25 mouse cellular contexts compared by ENCODE assay signal in the genomic region with DNA sequence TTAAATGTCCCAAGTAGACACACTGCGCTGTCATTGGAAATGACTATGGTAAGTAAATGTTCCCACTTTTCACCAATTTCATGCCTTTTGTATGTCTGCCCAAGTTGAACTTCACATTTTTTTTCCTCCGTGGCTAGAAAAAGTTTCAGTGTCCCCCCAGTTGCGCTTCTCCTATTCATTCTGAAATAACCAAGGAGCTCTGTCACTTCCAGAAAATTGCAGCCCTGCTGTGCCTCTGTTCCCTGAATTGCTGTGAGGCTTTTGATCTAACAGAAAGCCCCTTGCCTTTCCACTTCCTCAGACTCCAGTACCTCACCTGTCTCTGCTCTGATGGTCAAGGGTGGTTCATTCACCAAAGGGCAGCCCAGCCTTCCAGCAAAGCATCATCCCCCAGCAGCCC. TPM values are rescaled to one million over a fixed set of nuclear protein-coding genes. Genes with fewer than 3 reads are reported as not detected.
DNase-seq lines count a peak whose midpoint lies in the region; ATAC-seq and TF ChIP-seq lines count a peak whose summit lies in the region.
"Had no signal": no experiment of that assay in that cellular context is flagged by ENCODE, and none has a peak within 500 bp of the region (broad histone marks: within the 10 kb centered on the region; RNA-seq: fewer than 3 reads in every experiment).

No protein-coding gene starts in this region.

- H3K4me1 ChIP-seq in kidney, adult 2 months (ENCODE audit: control insufficient read depth, insufficient read depth, low read length) = no peaks in the 10 kb centered on the region
- no peaks in the 10 kb centered on the region for H3K4me1 ChIP-seq in kidney, embryonic 16.5 days (ENCODE audit: insufficient read depth, low read length)
- peaks cover 13% of the 10 kb centered on the region for H3K4me1 ChIP-seq in spleen, adult 2 months (ENCODE audit: control insufficient read depth, insufficient read depth, insufficient read length)
- H3K4me1 ChIP-seq in midbrain, embryonic 14.5 days (ENCODE audit: control insufficient read depth, insufficient read depth, low read length) = no peaks in the 10 kb centered on the region
- H3K4me1 ChIP-seq: embryonic facial prominence, embryonic 10.5 days; embryonic facial prominence, embryonic 12.5 days; forebrain, embryonic 13.5 days; forebrain, embryonic 15.5 days had no signal

- no peaks in the 10 kb centered on the region for H3K27me3 ChIP-seq in kidney, adult 2 months (replicated peaks; ENCODE audit: control insufficient read depth, insufficient read depth, low read length)
- H3K27me3 ChIP-seq in kidney, embryonic 16.5 days (ENCODE audit: insufficient read depth, low read length) = no peaks in the 10 kb centered on the region
- no peaks in the 10 kb centered on the region for H3K27me3 ChIP-seq in spleen, adult 2 months (ENCODE audit: control insufficient read depth, insufficient read depth, low read length)
- no peaks in the 10 kb centered on the region for H3K27me3 ChIP-seq in midbrain, embryonic 14.5 days (ENCODE audit: control insufficient read depth, insufficient read depth, low read length)
- H3K27me3 ChIP-seq: CH12.LX; embryonic facial prominence, embryonic 12.5 days; forebrain, embryonic 13.5 days; forebrain, embryonic 15.5 days had no signal

- no peak for DNase-seq in kidney, adult 2 months
- DNase-seq in spleen, adult 2 months (ENCODE audit: low read depth in 1 of 2, low spot score in 2 of 2) = no peak
- no peak for DNase-seq in spleen, postnatal 4 days (ENCODE audit: low spot score in 2 of 2)
- DNase-seq in midbrain, embryonic 14.5 days = no peak
- no peak for DNase-seq in testis, postnatal 10 days (ENCODE audit: low spot score)
- DNase-seq: adrenal gland, adult 2 months; adrenal gland, postnatal 10 days; adrenal gland, postnatal 25 days; B cell, adult 2 months; cerebellum, adult 11 months; cerebellum, adult 18-20 months; cerebellum, adult 8-10 months; cerebellum, adult 9-11 months; cerebellum, postnatal 14 days; cerebellum, postnatal 36 days had no signal

- H3K27ac ChIP-seq in kidney, adult 2 months (ENCODE audit: insufficient read depth, low read depth, low read length) = peak overlapping the region; percentile 82
- no peak overlapping the region for H3K27ac ChIP-seq in kidney, embryonic 16.5 days (ENCODE audit: low read length)
- H3K27ac ChIP-seq in spleen, adult 2 months (ENCODE audit: insufficient read depth, low read length) = peak overlapping the region; percentile 37; the same call in 1 of the 2 replicates
- no peak overlapping the region for H3K27ac ChIP-seq in midbrain, embryonic 14.5 days (replicated peaks; ENCODE audit: low read depth, low read length)
- H3K27ac ChIP-seq: embryonic facial prominence, embryonic 10.5 days; embryonic facial prominence, embryonic 12.5 days; forebrain, embryonic 13.5 days; forebrain, embryonic 15.5 days had no signal

- TF ChIP-seq CTCF in kidney, adult 2 months (conservative IDR thresholded peaks at IDR 0.05; ENCODE audit: insufficient read depth, insufficient read length, low read depth, low read length) = no peak
- no peak for TF ChIP-seq CTCF in spleen, adult 2 months (IDR thresholded peaks at IDR 0.05; ENCODE audit: extremely low read depth, insufficient read depth, insufficient read length, insufficient replicate concordance)

- no peaks in the 10 kb centered on the region for H3K9me3 ChIP-seq in kidney, embryonic 16.5 days (ENCODE audit: low read length)
- no peaks in the 10 kb centered on the region for H3K9me3 ChIP-seq in midbrain, embryonic 14.5 days (ENCODE audit: control insufficient read depth, low read length)
- H3K9me3 ChIP-seq: embryonic facial prominence, embryonic 10.5 days; embryonic facial prominence, embryonic 12.5 days; forebrain, embryonic 13.5 days; forebrain, embryonic 15.5 days; G1E had no signal

- H3K9ac ChIP-seq in kidney, embryonic 16.5 days (replicated peaks; ENCODE audit: low read length) = no peak overlapping the region
- no peak overlapping the region for H3K9ac ChIP-seq in midbrain, embryonic 14.5 days (replicated peaks; ENCODE audit: low read length)
- H3K9ac ChIP-seq: embryonic facial prominence, embryonic 12.5 days; forebrain, embryonic 13.5 days; forebrain, embryonic 15.5 days had no signal

- WGBS in kidney, adult 2 months = 83% methylated on average over 3 of the region's 3 CpGs
- WGBS in kidney, embryonic 16.5 days = 89% methylated on average over 3 of the region's 3 CpGs
- 68% methylated on average over 3 of the region's 3 CpGs for WGBS in spleen, adult 2 months
- WGBS in midbrain, embryonic 14.5 days = 41% methylated on average over 3 of the region's 3 CpGs

- no peaks in the 10 kb centered on the region for H3K36me3 ChIP-seq in kidney, adult 2 months (ENCODE audit: control insufficient read depth, insufficient read depth, low read length)
- H3K36me3 ChIP-seq in kidney, embryonic 16.5 days (ENCODE audit: insufficient read depth, low read length) = no peaks in the 10 kb centered on the region
- H3K36me3 ChIP-seq in spleen, adult 2 months (ENCODE audit: control insufficient read depth, insufficient read depth, low read length) = peaks cover 9% of the 10 kb centered on the region
- H3K36me3 ChIP-seq in midbrain, embryonic 14.5 days (ENCODE audit: control insufficient read depth, insufficient read depth, low read length) = no peaks in the 10 kb centered on the region
- H3K36me3 ChIP-seq: embryonic facial prominence, embryonic 10.5 days; embryonic facial prominence, embryonic 12.5 days; forebrain, embryonic 15.5 days; G1E had no signal

- H3K4me3 ChIP-seq in kidney, adult 2 months (ENCODE audit: insufficient read depth, low read depth, low read length) = no peak overlapping the region
- no peak overlapping the region for H3K4me3 ChIP-seq in kidney, embryonic 16.5 days (ENCODE audit: low read length)
- no peak overlapping the region for H3K4me3 ChIP-seq in spleen, adult 2 months (ENCODE audit: extremely low read depth, insufficient read depth, insufficient read length)
- no peak overlapping the region for H3K4me3 ChIP-seq in midbrain, embryonic 14.5 days (replicated peaks; ENCODE audit: low read depth, low read length)
- H3K4me3 ChIP-seq: embryonic facial prominence, embryonic 10.5 days; embryonic facial prominence, embryonic 12.5 days; forebrain, embryonic 13.5 days; forebrain, embryonic 15.5 days had no signal

- no peak for ATAC-seq in kidney, embryonic 16.5 days (ENCODE audit: low FRiP score, low TSS enrichment)
- ATAC-seq in granulocyte monocyte progenitor cell, adult 5-6 weeks (replicated peaks; ENCODE audit: poor library complexity, severe bottlenecking) = peak; percentile 59
- peak; percentile 37; the same call in 1 of the 2 replicates for ATAC-seq in megakaryocyte progenitor cell, adult 5-6 weeks (replicated peaks; ENCODE audit: poor library complexity)
- no peak for ATAC-seq in midbrain, embryonic 14.5 days (ENCODE audit: low FRiP score, low TSS enrichment)
- ATAC-seq: forebrain, embryonic 13.5 days; forebrain, embryonic 15.5 days; Patski had no signal

- TF ChIP-seq POLR2A in kidney, adult 2 months (IDR thresholded peaks at IDR 0.05; ENCODE audit: low read depth, low read length) = no peak
- TF ChIP-seq POLR2A in spleen, adult 2 months (IDR thresholded peaks at IDR 0.05; ENCODE audit: low read depth, low read length) = no peak

- no peak overlapping the region for H3K4me2 ChIP-seq in kidney, embryonic 16.5 days (replicated peaks; ENCODE audit: low read depth, low read length)
- no peak overlapping the region for H3K4me2 ChIP-seq in midbrain, embryonic 14.5 days (ENCODE audit: low read length)
- H3K4me2 ChIP-seq: embryonic facial prominence, embryonic 12.5 days; forebrain, embryonic 13.5 days; forebrain, embryonic 15.5 days had no signal

RNA-seq across cellular contexts. Expression of a gene that starts 8.9 kb away (rescaled TPM):
- 0.24 and 1.8 TPM in 2 replicates for polyA plus RNA-seq in kidney, adult 2 months (2012; rRNA removed)
- polyA plus RNA-seq in kidney, embryonic 16.5 days (2015; fragmentation: Nextera tagmentation; extraction: Ambion mirVana) = 0.06 and 0.22 TPM in 2 replicates
- polyA plus RNA-seq in spleen, adult 2 months (2012; rRNA removed) = 25.0 and 26.3 TPM in 2 replicates
- 6.1 and 12.1 TPM in 2 replicates for total RNA-seq in granulocyte monocyte progenitor cell, adult 5-6 weeks (2014; fragmentation: Nextera tagmentation)
- 4.4 and 5.6 TPM in 2 replicates for total RNA-seq in granulocyte monocyte progenitor cell, adult 5-6 weeks (2017)
- 6.1 and 7.0 TPM in 2 replicates for total RNA-seq in megakaryocyte progenitor cell, adult 5-6 weeks (2015)
- total RNA-seq in megakaryocyte progenitor cell, adult 5-6 weeks (2017) = 6.6 and 7.6 TPM in 2 replicates
- polyA plus RNA-seq in midbrain, embryonic 14.5 days (2014; fragmentation: Nextera tagmentation; extraction: Ambion mirVana) = 0.11 and 0.16 TPM in 2 replicates
- polyA plus RNA-seq: G1E, Patski had no signal

Comparison
In these comparisons a context has a peak if more than half of its experiments do, and no peak if none do; other contexts are left out.
1. H3K27ac ChIP-seq: peak in kidney, adult 2 months (single experiment) and spleen, adult 2 months (single experiment); none in kidney, embryonic 16.5 days (single experiment) and midbrain, embryonic 14.5 days (single experiment).
2. ATAC-seq: peak in granulocyte monocyte progenitor cell, adult 5-6 weeks (single experiment) and megakaryocyte progenitor cell, adult 5-6 weeks (single experiment); none in kidney, embryonic 16.5 days (single experiment) and midbrain, embryonic 14.5 days (single experiment).